ENCODE assay signal across 8 mouse cellular contexts in genomic region chr19:7422656-7423027, GRCm38 (mm10). TPM values are rescaled to one million over a fixed set of nuclear protein-coding genes. Genes with fewer than 3 reads are reported as not detected.
A peak's percentile ranks its signal among the peaks of the same experiment; 100 is the strongest.
DNase-seq lines count a peak whose midpoint lies in the region; ATAC-seq and TF ChIP-seq lines count a peak whose summit lies in the region.

No protein-coding gene starts in this region.

- peaks cover 12% of the 10 kb centered on the region for H3K36me3 ChIP-seq in intestine, embryonic 16.5 days (ENCODE audit: control insufficient read depth, insufficient read depth, low read length)
- H3K36me3 ChIP-seq in neural tube, embryonic 13.5 days, result peaks cover 65% of the 10 kb centered on the region

- H3K4me1 ChIP-seq in embryonic fibroblast, embryonic 13.5 days (ENCODE audit: control insufficient read depth, insufficient read depth, low read length), result peaks cover 28% of the 10 kb centered on the region
- H3K4me1 ChIP-seq in intestine, embryonic 16.5 days (ENCODE audit: control insufficient read depth, insufficient read depth, low read length), result peaks cover 65% of the 10 kb centered on the region
- peaks cover 70% of the 10 kb centered on the region for H3K4me1 ChIP-seq in neural tube, embryonic 13.5 days (replicated peaks)

- DNase-seq in layer of hippocampus, adult 2 months (ENCODE audit: low spot score in 2 of 2), result no peak
- DNase-seq in layer of hippocampus, adult 9-10 months (ENCODE audit: low spot score), result no peak
- DNase-seq in thymus, adult 18-20 months, result no peak

- no peak for TF ChIP-seq POLR2A in embryonic fibroblast, embryonic 13.5 days (IDR thresholded peaks at IDR 0.05; ENCODE audit: low read depth, low read length)

- H3K27ac ChIP-seq in layer of hippocampus, adult 2 months, result peak overlapping the region; percentile 84
- H3K27ac ChIP-seq in embryonic fibroblast, embryonic 13.5 days (ENCODE audit: insufficient read depth, low read length), result peak overlapping the region; percentile 13; the same call in 1 of the 2 replicates
- peak overlapping the region; percentile 38 for H3K27ac ChIP-seq in intestine, embryonic 16.5 days (ENCODE audit: low read length)
- peak overlapping the region; percentile 99 for H3K27ac ChIP-seq in neural tube, embryonic 13.5 days (replicated peaks)

- ATAC-seq in intestine, embryonic 16.5 days, result no peak
- peak; percentile 4; the same call in 1 of the 2 replicates for ATAC-seq in neural tube, embryonic 13.5 days (ENCODE audit: low read depth)
- ATAC-seq in megakaryocyte-erythroid progenitor cell, adult 5-6 weeks (replicated peaks; ENCODE audit: low FRiP score, low TSS enrichment, poor library complexity, severe bottlenecking), result no peak
- no peak for ATAC-seq in activated CD4-positive, CD25-positive, alpha-beta regulatory T cell, adult 4 months

- H3K4me2 ChIP-seq in intestine, embryonic 16.5 days (ENCODE audit: low read depth, low read length), result peak overlapping the region; percentile 35
- peak overlapping the region; percentile 88 for H3K4me2 ChIP-seq in neural tube, embryonic 13.5 days

- no peaks in the 10 kb centered on the region for H3K9me3 ChIP-seq in intestine, embryonic 16.5 days (ENCODE audit: control insufficient read depth, low read length)
- H3K9me3 ChIP-seq in neural tube, embryonic 13.5 days, result no peaks in the 10 kb centered on the region

- no peak for TF ChIP-seq CTCF in layer of hippocampus, adult 2 months (conservative IDR thresholded peaks at IDR 0.05)
- no peak for TF ChIP-seq CTCF in embryonic fibroblast, embryonic 13.5 days (IDR thresholded peaks at IDR 0.05; ENCODE audit: borderline replicate concordance, insufficient read depth, low read length)

- no peaks in the 10 kb centered on the region for H3K27me3 ChIP-seq in intestine, embryonic 16.5 days (replicated peaks; ENCODE audit: control insufficient read depth, insufficient read depth, low read length)
- no peaks in the 10 kb centered on the region for H3K27me3 ChIP-seq in neural tube, embryonic 13.5 days

- H3K4me3 ChIP-seq in layer of hippocampus, adult 2 months, result peak overlapping the region; percentile 52
- H3K4me3 ChIP-seq in embryonic fibroblast, embryonic 13.5 days (ENCODE audit: insufficient read depth, low read length), result no peak overlapping the region
- no peak overlapping the region; the same call in 1 of the 2 replicates for H3K4me3 ChIP-seq in intestine, embryonic 16.5 days (ENCODE audit: low read length)
- H3K4me3 ChIP-seq in neural tube, embryonic 13.5 days, result peak overlapping the region; percentile 88

- peak overlapping the region; percentile 46 for H3K9ac ChIP-seq in intestine, embryonic 16.5 days (ENCODE audit: low read depth, low read length)
- peak overlapping the region; percentile 100 for H3K9ac ChIP-seq in neural tube, embryonic 13.5 days

- WGBS in intestine, embryonic 16.5 days, result 30% methylated on average over 34 of the region's 35 CpGs
- 3% methylated on average over 35 of the region's 35 CpGs for WGBS in neural tube, embryonic 13.5 days

RNA-seq across cellular contexts. Expression of gene 2700081O15Rik, which starts 5.2 kb away (rescaled TPM):
- total RNA-seq in layer of hippocampus, adult 2 months (2021), result 10 to 100 TPM; 45.7 to 47.4 TPM
- polyA plus RNA-seq in embryonic fibroblast, embryonic 13.5 days (2011; ENCODE audit: insufficient read length, low read depth, missing spikeins), result 30.8 and 46.0 TPM in 2 replicates
- polyA plus RNA-seq in intestine, embryonic 16.5 days (2015; fragmentation: Nextera tagmentation; extraction: Ambion mirVana), result 3.1 and 3.2 TPM in 2 replicates
- 16.5 and 17.0 TPM in 2 replicates for polyA plus RNA-seq in neural tube, embryonic 13.5 days (2015; fragmentation: Nextera tagmentation; extraction: Ambion mirVana)
- 4.6 and 9.4 TPM in 2 replicates for total RNA-seq in megakaryocyte-erythroid progenitor cell, adult 5-6 weeks (2014; fragmentation: Nextera tagmentation)
- 3.0 and 7.0 TPM in 2 replicates for total RNA-seq in megakaryocyte-erythroid progenitor cell, adult 5-6 weeks (2017)
- under 1 TPM in 1 of 2 experiments, not detected in 1; 0.12 TPM for polyA plus RNA-seq in activated CD4-positive, CD25-positive, alpha-beta regulatory T cell, adult 4 months (2017; shearing (Covaris generic))

RNA-seq across cellular contexts. Expression of gene Spindoc, which starts 39.8 kb away (rescaled TPM):
- 10 to 100 TPM; 30.2 to 31.7 TPM for total RNA-seq in layer of hippocampus, adult 2 months (2021)
- 24.6 and 34.9 TPM in 2 replicates for polyA plus RNA-seq in embryonic fibroblast, embryonic 13.5 days (2011; ENCODE audit: insufficient read length, low read depth, missing spikeins)
- 17.4 and 18.2 TPM in 2 replicates for polyA plus RNA-seq in intestine, embryonic 16.5 days (2015; fragmentation: Nextera tagmentation; extraction: Ambion mirVana)
- 29.1 and 29.2 TPM in 2 replicates for polyA plus RNA-seq in neural tube, embryonic 13.5 days (2015; fragmentation: Nextera tagmentation; extraction: Ambion mirVana)
- 15.7 and 23.7 TPM in 2 replicates for total RNA-seq in megakaryocyte-erythroid progenitor cell, adult 5-6 weeks (2014; fragmentation: Nextera tagmentation)
- total RNA-seq in megakaryocyte-erythroid progenitor cell, adult 5-6 weeks (2017), result 6.2 and 15.9 TPM in 2 replicates
- 1 to 10 TPM; 1.5 to 5.3 TPM for polyA plus RNA-seq in activated CD4-positive, CD25-positive, alpha-beta regulatory T cell, adult 4 months (2017; shearing (Covaris generic))

Comparison
In these comparisons a context has a peak if more than half of its experiments do, and no peak if none do; other contexts are left out.
1. H3K27ac ChIP-seq: peak in every context shown above with its lines; median percentile 99 in neural tube, embryonic 13.5 days; 84 in layer of hippocampus, adult 2 months; 38 in intestine, embryonic 16.5 days; 13 in embryonic fibroblast, embryonic 13.5 days.
2. H3K4me3 ChIP-seq: peak in layer of hippocampus, adult 2 months (single experiment) and neural tube, embryonic 13.5 days (single experiment); none in embryonic fibroblast, embryonic 13.5 days (single experiment) and intestine, embryonic 16.5 days (single experiment).